Mouse (Mus musculus) urinary bladder, postnatal 25 days (tissue): ENCODE results near the gene Tbccd1.
"Not testable (repeated sequence)": the region's sequence is repeated elsewhere in the genome, so short reads cannot be mapped to it uniquely, and the experiment has no call there.

Experiments used
- DNase-seq: peaks from one replicate; pipeline ENCODE4 v3.0.0; 2022; ENCODE audit warnings: low spot score

Tbccd1 gene

DNA sequence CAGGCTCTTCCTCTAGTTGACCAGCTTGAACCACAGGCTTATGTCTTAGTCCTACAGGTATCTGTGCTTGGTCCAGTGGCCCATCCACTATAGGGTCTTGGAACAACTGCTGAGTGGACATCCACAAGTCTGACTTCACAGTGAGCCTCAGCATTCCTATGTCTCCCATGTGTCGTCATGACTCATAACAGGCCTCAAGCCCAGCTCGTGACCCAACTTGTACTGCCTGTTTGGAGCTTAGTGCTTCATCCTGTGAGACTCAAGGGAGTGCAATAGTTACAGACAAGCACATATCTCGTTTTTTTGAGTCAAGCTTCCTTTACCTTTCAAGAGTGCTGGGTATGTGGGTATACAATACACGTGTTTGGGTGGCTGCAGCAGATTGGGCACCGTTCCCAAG is 74.8 kb downstream of the Tbccd1 start:
- no peak for DNase-seq

- DNase-seq = no peak
Measured at GRCm38 (mm10) chr16:22779228-22779835, 78.1 kb downstream of the Tbccd1 start.

GRCm38 (mm10) chr16:22778296-22778695 is 79.2 kb downstream of the Tbccd1 start:
- not testable (repeated sequence) for DNase-seq

DNA sequence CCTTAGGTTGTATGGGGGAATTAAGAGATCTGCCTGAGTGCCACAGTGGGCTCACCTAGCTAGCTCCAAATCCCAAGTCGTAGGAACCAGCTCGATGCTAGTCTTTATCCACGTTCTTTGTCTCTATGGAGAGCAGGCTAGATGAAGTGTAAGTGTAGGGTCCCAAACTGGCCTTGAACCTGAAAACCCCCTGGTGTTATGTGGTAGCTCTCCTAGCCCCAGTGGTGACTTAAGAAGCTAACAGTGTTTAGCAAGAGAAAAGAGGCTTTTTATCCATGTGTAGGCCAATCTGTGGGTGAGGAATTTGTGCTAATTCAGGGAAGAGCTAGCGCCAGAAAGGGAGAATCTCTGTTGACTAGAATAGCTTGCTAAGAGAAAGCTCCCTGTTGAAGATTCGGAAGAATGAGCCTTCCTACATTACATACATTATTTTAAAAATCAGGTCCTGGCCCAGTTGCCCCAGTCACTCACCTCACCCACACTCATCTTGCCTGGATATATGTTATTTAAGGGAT is 81.9 kb downstream of the Tbccd1 start:
- no peak for DNase-seq

GRCm38 (mm10) chr16:22768661-22769060 is 88.8 kb downstream of the Tbccd1 start:
- no peak for DNase-seq

DNA sequence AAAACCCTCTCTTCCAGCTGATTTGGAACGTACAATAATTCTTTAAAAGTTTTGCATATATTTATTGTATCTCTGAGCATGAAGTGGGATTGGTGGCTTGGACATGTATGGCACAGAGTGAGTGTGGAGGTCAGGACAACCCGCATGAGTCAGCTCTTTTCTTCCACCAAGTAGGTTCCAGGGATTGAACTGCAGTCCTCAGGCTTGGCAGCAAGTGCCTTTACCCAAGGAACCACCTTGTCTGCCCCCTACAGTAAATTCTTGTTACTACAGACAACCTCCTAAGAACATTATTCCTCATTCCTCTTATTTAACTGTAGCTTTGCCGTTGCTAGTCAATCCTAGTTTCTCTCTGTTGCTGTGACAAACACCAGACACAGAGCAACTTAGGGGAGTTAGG is 90.1 kb downstream of the Tbccd1 start:
- no peak for DNase-seq

GRCm38 (mm10) chr16:22766738-22767211 is 90.7 kb downstream of the Tbccd1 start:
- no peak for DNase-seq

GRCm38 (mm10) chr16:22765531-22765930 is 91.9 kb downstream of the Tbccd1 start:
- DNase-seq = no peak
